Comparison of ENCODE assay signal across 24 mouse cellular contexts in genomic region chr12:72612053-72612452, GRCm38 (mm10). TPM values are rescaled to one million over a fixed set of nuclear protein-coding genes. Genes with fewer than 3 reads are reported as not detected.
"Had no signal": no experiment of that assay in that cellular context is flagged by ENCODE, and none has a peak within 500 bp of the region (broad histone marks: within the 10 kb centered on the region; RNA-seq: fewer than 3 reads in every experiment).

No protein-coding gene starts in this region.

- ATAC-seq: forebrain, embryonic 13.5 days; forebrain, embryonic 14.5 days; forebrain, embryonic 15.5 days; forebrain, embryonic 16.5 days; forebrain, postnatal 0 days had no signal

- DNase-seq: cerebellum, adult 8-10 months; cerebellum, adult 9-10 months; cerebellum, adult 9-11 months; cerebellum, postnatal 25 days; cerebellum, postnatal 36 days; embryo, embryonic 11 days; forebrain, postnatal 0 days; gastrocnemius, adult 2 months; gastrocnemius, postnatal 10 days; gastrocnemius, postnatal 14 days; gastrocnemius, postnatal 25 days; gastrocnemius, postnatal 36 days; heart, adult 11 months; heart, adult 18-20 months; heart, adult 2 months had no signal

RNA-seq across cellular contexts. Expression of gene Gm4756, which starts 37.4 kb away (rescaled TPM):
- total RNA-seq: common myeloid progenitor, adult 5-6 weeks; forebrain, postnatal 0 days; gastrocnemius, adult 18-20 months; gastrocnemius, adult 2 months; gastrocnemius, adult 8-10 months; gastrocnemius, postnatal 10 days; gastrocnemius, postnatal 14 days; gastrocnemius, postnatal 25 days; gastrocnemius, postnatal 36 days; gastrocnemius, postnatal 4 days; granulocyte monocyte progenitor cell, adult 5-6 weeks; heart, adult 18-20 months; heart, adult 2 months had no signal
